Mouse (Mus musculus) cerebellum, adult 2 months (tissue): Measurements from ENCODE around the gene Ndel1.

Source experiments
- CTCF ChIP-seq: fragments of 200-500 bp; IDR thresholded peaks from 2 replicates; pipeline ENCODE4 v1.5.1; 2011; ENCODE audit warnings: low read depth, mild to moderate bottlenecking, control low read depth, low read length, moderate library complexity, borderline replicate concordance; ENCODE audit not compliant: insufficient read depth
- POLR2A ChIP-seq: fragments of 200-500 bp; IDR thresholded peaks from 2 replicates; pipeline ENCODE4 v1.6.1; 2011; ENCODE audit warnings: low read length, control low read depth, borderline replicate concordance; ENCODE audit not compliant: insufficient read depth

GRCm38 (mm10) chr11:68864544-68865189, 7.0 kb downstream of the Ndel1 start:
- TF ChIP-seq POLR2A (no peak), CTCF (no peak)
